15 mouse cellular contexts compared by ENCODE assay signal in the genomic region with DNA sequence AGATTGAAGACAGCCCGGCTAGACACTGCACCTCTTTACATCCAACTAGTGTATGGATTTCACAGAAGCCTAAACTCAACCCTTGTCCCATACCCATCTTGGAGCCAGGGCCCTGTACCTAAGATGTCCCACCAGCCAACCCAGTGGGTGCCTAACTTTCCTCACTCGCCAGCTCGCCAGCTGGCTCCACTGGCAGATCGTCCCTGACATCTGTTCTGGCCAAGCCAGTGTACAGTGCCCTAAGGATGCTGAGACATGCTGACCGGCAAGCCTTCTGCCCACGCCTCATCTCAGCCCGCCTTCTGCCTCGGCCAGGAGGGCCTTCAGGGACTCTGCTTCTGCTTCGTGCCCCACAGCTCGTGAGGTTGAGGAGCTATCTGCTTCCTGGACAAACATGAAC.
"Had no signal": no experiment of that assay in that cellular context is flagged by ENCODE, and none has a peak within 500 bp of the region (broad histone marks: within the 10 kb centered on the region; RNA-seq: fewer than 3 reads in every experiment).

No protein-coding gene starts in this region.

- H3K27me3 ChIP-seq: midbrain, embryonic 13.5 days; midbrain, embryonic 15.5 days; neural tube, embryonic 13.5 days; neural tube, embryonic 15.5 days had no signal

- DNase-seq: lung, adult 18-20 months; lung, embryonic 14.5 days; lung, postnatal 10 days; lung, postnatal 4 days; right cerebral cortex, postnatal 25 days; right cerebral cortex, postnatal 4 days; spleen, adult 18-20 months; thymus, adult 18-20 months; thymus, postnatal 14 days; thymus, postnatal 36 days had no signal

- H3K4me1 ChIP-seq: midbrain, embryonic 13.5 days; midbrain, embryonic 15.5 days; neural tube, embryonic 13.5 days; neural tube, embryonic 15.5 days had no signal

- H3K4me3 ChIP-seq: midbrain, embryonic 13.5 days; midbrain, embryonic 15.5 days; myocyte; neural tube, embryonic 13.5 days; neural tube, embryonic 15.5 days had no signal

- H3K27ac ChIP-seq: midbrain, embryonic 13.5 days; midbrain, embryonic 15.5 days; neural tube, embryonic 13.5 days; neural tube, embryonic 15.5 days had no signal
